Mouse (Mus musculus): ENCODE measurements around the gene Cbx5.

Gene Cbx5

DNA sequence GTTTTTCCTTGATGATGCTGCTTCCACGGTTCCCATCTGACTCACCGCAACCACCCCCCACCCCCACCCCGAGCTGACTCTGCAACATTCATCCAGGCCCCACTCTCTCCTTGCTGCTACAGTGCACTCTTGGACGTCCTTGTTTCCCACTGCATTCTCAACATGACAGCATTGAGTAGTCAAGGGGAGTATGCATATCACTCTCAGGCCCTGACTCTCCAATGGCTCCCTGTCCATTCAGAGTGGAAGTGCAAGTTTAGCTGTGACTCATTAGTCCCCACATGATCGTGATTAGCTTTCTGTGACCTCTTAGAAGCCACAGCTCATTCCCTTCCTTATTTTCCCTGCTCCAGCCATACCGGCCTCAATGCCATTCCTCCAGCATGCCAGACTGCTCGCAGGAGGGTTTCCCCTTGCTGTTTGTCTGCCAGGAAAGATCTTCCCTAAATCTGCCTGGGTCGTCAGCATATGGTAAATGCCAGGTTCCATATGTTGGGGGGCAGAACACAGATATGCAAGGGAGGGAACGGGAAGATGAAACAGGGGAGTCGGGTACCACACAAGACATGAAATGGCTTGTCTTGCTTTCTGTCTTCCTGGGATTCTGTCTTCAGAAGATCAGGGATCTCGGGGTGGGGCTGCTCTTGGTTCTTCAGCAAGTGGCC, 93.8 kb downstream of the Cbx5 start:
- DNase-seq (ENCODE audit: low spot score in 2 of 2), result no peak

DNA sequence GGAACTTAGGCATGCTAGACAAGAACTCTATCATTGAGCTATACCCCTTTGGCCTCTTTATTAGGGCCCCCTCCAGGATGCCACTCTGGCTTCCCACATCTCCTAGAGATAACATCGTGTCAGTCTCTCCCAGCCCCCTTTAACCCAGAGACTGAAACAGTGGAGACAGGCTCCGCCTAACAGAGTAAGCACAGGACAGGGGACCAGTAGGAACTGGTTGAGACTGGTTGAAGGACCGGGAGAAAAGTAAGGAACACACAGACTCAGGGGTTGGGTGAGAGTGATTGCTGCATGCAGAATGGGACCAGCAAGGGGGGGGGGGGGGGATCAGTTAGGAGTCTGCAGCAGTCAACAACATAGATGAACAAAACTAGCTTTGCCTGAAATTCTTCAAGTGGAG, 95.4 kb downstream of the Cbx5 start:
- no peak for DNase-seq (ENCODE audit: low spot score in 2 of 2)

Data from spleen, postnatal 4 days (tissue).